Mouse (Mus musculus) neural tube, embryonic 15.5 days (tissue): ENCODE measurements around the gene Pik3r5. TPM values are rescaled to one million over a fixed set of nuclear protein-coding genes. Genes with fewer than 3 reads are reported as not detected.
A peak's percentile ranks its signal among the peaks of the same experiment; 100 is the strongest.

Experiments used
- ATAC-seq: fragments of 200-750 bp; cut with Nextera tagmentation; 2 replicates; pipeline ENCODE4 v1.8.0; 2017; ENCODE audit warnings: mild to moderate bottlenecking, moderate TSS enrichment, moderate library complexity; ENCODE audit not compliant: low FRiP score
- H3K27ac ChIP-seq: fragments of 300-500 bp; sonication (generic); replicated peaks from 2 replicates; pipeline ENCODE4 v1.5.1; 2015; ENCODE audit warnings: mild to moderate bottlenecking, inconsistent platforms
- H3K27me3 ChIP-seq: fragments of 300-500 bp; sonication (generic); replicated peaks from 2 replicates; pipeline ENCODE4 v1.6.1; 2015; ENCODE audit warnings: inconsistent platforms
- H3K36me3 ChIP-seq: fragments of 300-500 bp; sonication (generic); 2 replicates; pipeline ENCODE4 v1.6.1; 2015; ENCODE audit warnings: inconsistent platforms
- H3K4me1 ChIP-seq: fragments of 300-500 bp; sonication (generic); 2 replicates; pipeline ENCODE4 v1.6.1; 2015; ENCODE audit warnings: inconsistent platforms
- H3K4me2 ChIP-seq: fragments of 300-500 bp; sonication (generic); 2 replicates; pipeline ENCODE4 v1.6.1; 2015; ENCODE audit warnings: inconsistent platforms, mild to moderate bottlenecking, moderate library complexity
- H3K4me3 ChIP-seq: fragments of 300-500 bp; sonication (generic); replicated peaks from 2 replicates; pipeline ENCODE4 v1.5.1; 2015; ENCODE audit warnings: mild to moderate bottlenecking, inconsistent platforms
- H3K9ac ChIP-seq: fragments of 300-500 bp; sonication (generic); replicated peaks from 2 replicates; pipeline ENCODE4 v1.6.1; 2015; ENCODE audit warnings: mild to moderate bottlenecking, inconsistent platforms
- H3K9me3 ChIP-seq: fragments of 300-500 bp; sonication (generic); replicated peaks from 2 replicates; pipeline ENCODE4 v1.6.1; 2016; ENCODE audit warnings: inconsistent platforms
- WGBS: fragments of 180-500 bp; shearing (Covaris S2); methylation state at CpG from one replicate; pipeline ENCODE4 v1.1.7; 2015; ENCODE audit warnings: mixed read lengths; 5-methylcytosine and 5-hydroxymethylcytosine counted together
- polyA plus RNA-seq: library from polyadenylated mRNA; unstranded; fragments of >200 nt; fragmentation: Nextera tagmentation; extraction: Ambion mirVana; gene quantifications from 2 replicates; pipeline ENCODE4 v1.2.1, GENCODE M21; 2015

The Pik3r5 gene
- polyA plus RNA-seq, 1 experiment from 2014 or later: 0.72 TPM

DNA sequence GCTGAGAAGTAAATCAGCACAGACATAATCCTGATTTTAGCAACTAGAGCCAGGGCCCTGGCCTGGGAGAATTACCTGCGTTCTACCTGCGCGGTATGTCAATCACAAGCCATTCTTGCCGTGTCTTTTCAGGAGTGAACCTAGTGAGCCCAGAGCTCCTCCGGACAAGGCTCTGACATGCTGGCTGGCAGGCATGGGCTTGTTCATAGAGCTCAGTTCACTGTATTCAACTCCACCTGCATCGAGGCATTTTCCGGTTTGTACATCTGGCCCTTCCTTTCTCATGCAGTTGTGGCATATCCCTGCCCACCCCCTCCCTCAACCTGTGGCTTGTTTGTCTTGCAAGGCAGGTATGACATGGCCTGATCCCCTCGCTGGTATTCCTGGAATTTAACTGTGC is 26.3 kb upstream of the Pik3r5 start:
- peaks cover 3% of the 10 kb centered on the region for H3K4me1 ChIP-seq
- H3K36me3 ChIP-seq: no peaks in the 10 kb centered on the region
- no peak for ATAC-seq
- WGBS: 96% methylated on average over 8 of the region's 8 CpGs
- H3K27me3 ChIP-seq: peaks cover 20% of the 10 kb centered on the region; the same call in 1 of the 2 replicates
- no peak overlapping the region for H3K4me2 ChIP-seq
- no peaks in the 10 kb centered on the region for H3K9me3 ChIP-seq
- H3K4me3 ChIP-seq: no peak overlapping the region
- no peak overlapping the region for H3K27ac ChIP-seq
- no peak overlapping the region for H3K9ac ChIP-seq

DNA sequence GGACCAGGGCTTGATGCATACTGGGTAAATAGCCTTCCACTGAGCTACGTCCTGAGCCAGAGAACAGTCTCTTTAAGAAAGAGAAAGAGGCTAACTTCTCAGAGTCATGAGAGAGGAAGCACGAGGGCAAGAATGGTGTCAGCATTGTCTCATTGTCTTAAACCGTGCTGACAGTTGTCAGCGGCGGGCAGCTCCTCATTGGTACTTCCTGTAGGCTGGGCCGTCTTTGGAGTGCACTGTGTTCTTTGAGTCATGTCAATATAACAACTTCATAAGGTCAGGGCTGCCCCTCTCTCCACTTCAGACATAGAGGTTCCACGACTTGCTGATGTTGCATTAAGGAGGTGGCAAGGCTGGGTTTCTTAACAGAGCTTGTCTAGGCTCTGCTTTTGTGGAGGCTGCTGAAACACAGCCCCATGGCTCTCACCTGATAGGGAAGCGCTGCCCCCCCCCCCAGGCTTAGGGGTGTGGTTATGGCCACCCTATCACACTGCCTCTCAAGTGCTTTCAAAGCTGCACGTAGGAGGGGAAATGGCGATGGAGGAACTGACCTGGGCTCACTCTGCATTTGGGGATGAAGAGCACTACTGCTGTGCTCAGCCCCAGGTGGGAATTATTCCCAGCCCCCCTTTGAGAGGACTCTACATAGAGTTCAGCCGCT is 24.5 kb upstream of the Pik3r5 start:
- H3K4me3 ChIP-seq: no peak overlapping the region
- WGBS: 71% methylated on average over 11 of the region's 11 CpGs

GRCm38 (mm10) chr11:68408127-68408526 is 23.8 kb upstream of the Pik3r5 start:
- Histone ChIP-seq H3K4me3 (no peak overlapping the region), H3K4me2 (no peak overlapping the region), H3K9me3 (no peaks in the 10 kb centered on the region), H3K4me1 (no peaks in the 10 kb centered on the region), H3K27me3 (0 out of 2 replicates have a peak, but pooled peaks cover 12% of the 10 kb centered on the region), H3K36me3 (no peaks in the 10 kb centered on the region), H3K27ac (no peak overlapping the region), H3K9ac (no peak overlapping the region)
- 57% methylated on average over 2 of the region's 2 CpGs for WGBS
- no peak for ATAC-seq

More for the DNA sequence above, 24.5 kb upstream of the Pik3r5 start:
- Histone ChIP-seq H3K9me3 (no peaks in the 10 kb centered on the region), H3K9ac (no peak overlapping the region), H3K4me2 (no peak overlapping the region), H3K4me1 (no peaks in the 10 kb centered on the region), H3K27ac (no peak overlapping the region), H3K27me3 (0 out of 2 replicates have a peak, but pooled peaks cover 12% of the 10 kb centered on the region), H3K36me3 (no peaks in the 10 kb centered on the region)
- no peak for ATAC-seq

GRCm38 (mm10) chr11:68417001-68417400 is 14.9 kb upstream of the Pik3r5 start:
- Histone ChIP-seq H3K9me3 (no peaks in the 10 kb centered on the region), H3K27ac (no peak overlapping the region), H3K36me3 (no peaks in the 10 kb centered on the region), H3K4me3 (no peak overlapping the region), H3K4me2 (no peak overlapping the region), H3K4me1 (no peaks in the 10 kb centered on the region), H3K9ac (no peak overlapping the region), H3K27me3 (no peaks in the 10 kb centered on the region)
- no peak for ATAC-seq
- 76% methylated on average over 3 of the region's 3 CpGs for WGBS

DNA sequence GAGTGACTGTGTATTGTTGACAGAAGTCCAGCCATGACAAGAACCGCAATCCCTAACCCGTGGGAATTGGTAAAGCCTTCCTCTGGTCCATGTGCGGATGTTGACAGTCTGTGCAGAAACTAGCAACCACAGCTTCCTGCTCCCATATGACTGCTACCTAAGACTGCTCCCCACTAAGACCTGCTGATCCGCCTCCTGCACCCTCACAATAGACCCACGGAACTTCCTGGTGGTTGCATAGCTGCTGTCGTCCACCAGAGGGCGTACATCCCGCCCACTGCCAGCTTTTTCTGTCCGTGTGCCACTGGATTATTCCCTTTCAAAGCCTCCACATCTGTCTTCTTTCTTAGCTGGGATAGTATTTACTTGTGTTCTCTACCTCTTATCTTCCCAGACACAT is 14.1 kb upstream of the Pik3r5 start:
- Histone ChIP-seq H3K4me1 (no peaks in the 10 kb centered on the region), H3K36me3 (no peaks in the 10 kb centered on the region), H3K9me3 (no peaks in the 10 kb centered on the region), H3K4me3 (no peak overlapping the region), H3K27ac (no peak overlapping the region), H3K9ac (no peak overlapping the region), H3K27me3 (no peaks in the 10 kb centered on the region), H3K4me2 (no peak overlapping the region)
- WGBS: 38% methylated on average over 9 of the region's 9 CpGs
- no peak for ATAC-seq

DNA sequence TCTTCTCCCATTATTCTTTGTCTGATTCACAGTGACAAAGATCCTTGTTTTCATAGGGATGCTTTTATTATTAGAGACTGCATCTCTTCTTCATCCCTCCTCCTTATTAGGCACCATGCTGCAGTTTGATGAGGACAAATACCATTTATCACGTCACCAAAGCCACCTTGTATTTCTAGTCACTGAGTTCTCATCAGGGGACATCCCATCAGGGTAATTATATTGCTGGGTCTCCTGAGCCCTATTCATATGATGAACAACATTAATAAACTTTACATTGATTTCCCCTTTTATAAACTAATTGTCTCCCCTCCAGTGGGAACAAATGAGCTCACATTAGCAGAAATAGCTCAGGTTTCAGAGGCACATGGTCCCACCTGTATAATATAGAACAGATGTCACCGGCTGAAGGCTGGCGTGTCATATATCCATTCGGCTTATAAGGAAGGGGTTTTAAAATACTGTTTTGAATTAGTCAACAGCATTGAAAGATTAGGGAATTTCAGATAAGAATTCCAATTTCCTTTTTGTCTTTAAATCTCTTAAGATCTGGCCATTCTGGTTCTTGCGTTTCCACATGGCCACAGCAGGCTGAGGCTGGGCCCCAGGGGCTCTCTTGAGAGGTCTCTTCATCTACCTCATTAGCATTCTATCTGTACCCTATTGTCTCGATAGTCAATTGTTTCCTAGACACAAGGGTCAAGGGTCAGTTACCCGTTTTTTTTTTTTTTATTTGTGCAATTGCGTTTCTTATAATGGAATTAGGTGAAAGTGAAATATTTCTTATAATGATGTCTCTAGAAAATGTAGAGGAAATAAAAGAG is 6.2 kb upstream of the Pik3r5 start:
- H3K4me3 ChIP-seq: no peak overlapping the region
- 0 out of 2 replicates have a peak overlapping the region, but pooled peaks have one; percentile 58 for H3K27ac ChIP-seq
- H3K4me1 ChIP-seq: no peaks in the 10 kb centered on the region
- 0 out of 2 replicates have a peak, but pooled peaks cover 7% of the 10 kb centered on the region for H3K27me3 ChIP-seq
- no peak for ATAC-seq
- H3K4me2 ChIP-seq: no peak overlapping the region
- no peaks in the 10 kb centered on the region for H3K9me3 ChIP-seq
- no peak overlapping the region for H3K9ac ChIP-seq
- H3K36me3 ChIP-seq: no peaks in the 10 kb centered on the region
- WGBS: 21% methylated on average over 8 of the region's 8 CpGs

DNA sequence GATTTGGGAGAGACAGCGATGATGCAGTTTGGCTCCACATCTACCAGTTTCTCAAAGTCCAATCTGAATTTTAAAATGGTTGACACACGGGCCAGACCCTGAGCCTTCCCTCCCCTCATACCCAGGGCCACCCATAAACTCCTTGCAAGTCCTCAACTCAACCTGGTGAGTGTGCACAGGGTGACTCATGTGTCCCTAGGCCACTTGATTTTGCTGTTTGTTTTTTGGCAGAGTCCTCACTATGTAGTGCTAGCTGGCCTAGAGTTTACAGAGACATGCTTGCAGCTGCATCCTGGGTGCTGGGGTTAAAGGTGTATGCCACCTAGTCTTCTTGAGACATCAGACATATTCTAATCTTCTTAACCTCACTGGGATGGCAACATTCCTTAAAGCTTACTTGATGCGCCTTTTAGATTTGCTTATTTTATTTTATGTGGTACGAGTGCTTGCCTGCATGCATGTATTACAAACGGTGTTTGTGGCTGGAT is 4.8 kb upstream of the Pik3r5 start:
- Histone ChIP-seq H3K27me3 (peaks cover 14% of the 10 kb centered on the region; the same call in 1 of the 2 replicates), H3K36me3 (no peaks in the 10 kb centered on the region), H3K4me1 (peaks cover 7% of the 10 kb centered on the region; the same call in 1 of the 2 replicates), H3K4me2 (no peak overlapping the region), H3K27ac (no peak overlapping the region), H3K4me3 (no peak overlapping the region), H3K9ac (no peak overlapping the region), H3K9me3 (no peaks in the 10 kb centered on the region)
- 84% methylated on average over 5 of the region's 5 CpGs for WGBS
- ATAC-seq: no peak

DNA sequence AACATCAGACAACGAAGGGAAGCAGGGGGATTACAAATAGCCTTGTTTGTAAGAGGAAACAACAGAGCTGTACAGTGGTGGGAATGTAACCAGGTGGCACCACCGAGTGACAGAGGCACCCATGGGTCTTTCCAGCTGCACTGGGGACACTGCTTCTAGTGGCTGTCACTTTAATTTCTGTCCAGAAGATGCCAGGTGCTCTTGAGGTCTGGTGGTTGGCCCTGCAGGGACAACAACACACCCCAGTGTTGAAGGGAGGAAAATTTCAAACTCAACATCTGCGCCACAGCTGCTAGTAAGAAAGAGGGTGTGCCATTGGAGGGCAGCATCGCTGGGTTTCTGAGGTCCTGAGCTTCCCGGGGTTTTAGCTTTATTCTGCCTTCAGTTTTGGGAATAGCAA is 1.3 kb upstream of the Pik3r5 start:
- Histone ChIP-seq H3K36me3 (no peaks in the 10 kb centered on the region), H3K9me3 (no peaks in the 10 kb centered on the region), H3K4me2 (no peak overlapping the region), H3K4me1 (peaks cover 14% of the 10 kb centered on the region), H3K4me3 (no peak overlapping the region), H3K27me3 (peaks cover 20% of the 10 kb centered on the region; the same call in 1 of the 2 replicates), H3K9ac (no peak overlapping the region), H3K27ac (no peak overlapping the region)
- 75% methylated on average over 5 of the region's 5 CpGs for WGBS
- no peak for ATAC-seq

- peak overlapping the region; percentile 64 for H3K4me2 ChIP-seq
- no peak overlapping the region for H3K27ac ChIP-seq
- peaks cover 14% of the 10 kb centered on the region for H3K4me1 ChIP-seq
- peak; percentile 17; the same call in 1 of the 2 replicates for ATAC-seq
- H3K9me3 ChIP-seq: no peaks in the 10 kb centered on the region
- no peaks in the 10 kb centered on the region for H3K36me3 ChIP-seq
- H3K27me3 ChIP-seq: peaks cover 20% of the 10 kb centered on the region; the same call in 1 of the 2 replicates
- WGBS: 35% methylated on average over 23 of the region's 23 CpGs
- no peak overlapping the region; the same call in 1 of the 2 replicates for H3K9ac ChIP-seq
- H3K4me3 ChIP-seq: peak overlapping the region; percentile 42
Measured at GRCm38 (mm10) chr11:68432361-68433021, 570 bp downstream of the Pik3r5 start.

DNA sequence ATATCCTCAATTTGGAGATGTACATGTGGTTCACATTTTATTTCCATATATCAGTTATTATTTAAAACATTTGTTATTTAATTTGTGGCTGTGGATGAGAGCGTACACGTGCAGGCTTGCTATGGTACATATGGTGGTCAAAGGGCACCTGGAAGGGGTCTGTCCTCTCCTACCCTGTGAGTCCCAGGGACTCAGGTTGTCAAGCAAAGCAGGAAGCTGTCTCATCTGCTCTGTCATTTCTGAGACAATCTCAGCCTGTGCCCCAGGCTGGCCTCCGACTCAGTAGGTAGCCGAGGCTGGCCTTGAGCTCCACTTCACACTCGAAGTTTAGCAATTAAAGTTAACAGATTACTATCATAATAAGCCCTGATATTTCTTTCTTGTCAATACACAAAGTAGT is 1.6 kb downstream of the Pik3r5 start:
- H3K4me2 ChIP-seq: no peak overlapping the region
- no peak overlapping the region for H3K27ac ChIP-seq
- H3K27me3 ChIP-seq: peaks cover 20% of the 10 kb centered on the region; the same call in 1 of the 2 replicates
- H3K9me3 ChIP-seq: no peaks in the 10 kb centered on the region
- no peaks in the 10 kb centered on the region for H3K36me3 ChIP-seq
- no peak for ATAC-seq
- H3K9ac ChIP-seq: no peak overlapping the region
- WGBS: 89% methylated on average over 5 of the region's 5 CpGs
- H3K4me1 ChIP-seq: peaks cover 14% of the 10 kb centered on the region
- no peak overlapping the region for H3K4me3 ChIP-seq

DNA sequence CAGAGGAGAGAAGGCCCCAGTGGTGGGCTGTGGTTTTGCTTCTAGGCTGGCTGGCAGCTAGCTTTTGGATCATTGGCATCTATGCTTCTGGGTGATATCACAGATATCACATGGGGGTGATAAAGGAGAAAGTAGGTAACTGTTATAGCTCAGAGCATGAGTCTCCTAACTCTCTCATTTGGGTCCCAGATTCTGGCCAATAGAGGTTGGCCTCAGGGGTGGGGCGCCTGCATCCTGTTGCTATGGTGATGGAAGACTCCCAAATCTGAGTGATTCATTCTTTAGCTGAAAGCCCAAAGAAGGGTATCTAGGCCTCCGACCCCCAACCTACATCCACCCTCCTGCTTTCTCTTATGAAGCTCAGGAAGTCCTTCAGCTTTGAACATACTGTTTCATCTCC is 2.8 kb downstream of the Pik3r5 start:
- no peaks in the 10 kb centered on the region for H3K36me3 ChIP-seq
- peaks cover 14% of the 10 kb centered on the region for H3K4me1 ChIP-seq
- peaks cover 20% of the 10 kb centered on the region; the same call in 1 of the 2 replicates for H3K27me3 ChIP-seq
- ATAC-seq: no peak
- no peaks in the 10 kb centered on the region for H3K9me3 ChIP-seq
- H3K27ac ChIP-seq: no peak overlapping the region
- no peak overlapping the region for H3K4me2 ChIP-seq
- WGBS: 92% methylated on average over 2 of the region's 2 CpGs
- no peak overlapping the region for H3K4me3 ChIP-seq
- no peak overlapping the region for H3K9ac ChIP-seq
